Mouse (Mus musculus) kidney, postnatal 14 days (tissue): Measurements from ENCODE around the gene Fkbp11.

Source experiments
- DNase-seq: peaks from one replicate; pipeline ENCODE4 v3.0.0; 2022; ENCODE audit warnings: mixed read lengths

The Fkbp11 gene

DNA sequence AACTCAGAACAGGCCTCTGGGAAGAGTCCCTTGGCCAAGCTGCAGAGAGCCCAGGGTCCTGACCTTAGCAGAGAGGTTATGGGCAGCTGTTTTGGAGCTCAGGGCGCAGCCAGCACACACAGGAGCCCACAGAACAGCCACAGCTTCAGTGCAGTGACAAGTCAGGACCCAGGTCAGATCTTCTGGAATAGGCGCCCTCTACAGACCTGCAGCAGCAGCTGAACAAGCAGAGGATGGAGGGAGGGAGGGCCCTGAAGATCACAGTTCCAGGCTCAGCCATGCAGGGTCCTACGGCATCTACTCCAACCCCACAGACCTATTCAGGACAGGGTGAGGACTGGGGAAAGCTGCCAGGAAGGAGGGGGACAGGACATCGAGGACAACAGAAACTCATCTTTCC lies 10.8 kb upstream of the Fkbp11 start:
- no peak for DNase-seq

GRCm38 (mm10) chr15:98737881-98738280 lies 9.9 kb upstream of the Fkbp11 start:
- DNase-seq: peak; percentile 60

DNA sequence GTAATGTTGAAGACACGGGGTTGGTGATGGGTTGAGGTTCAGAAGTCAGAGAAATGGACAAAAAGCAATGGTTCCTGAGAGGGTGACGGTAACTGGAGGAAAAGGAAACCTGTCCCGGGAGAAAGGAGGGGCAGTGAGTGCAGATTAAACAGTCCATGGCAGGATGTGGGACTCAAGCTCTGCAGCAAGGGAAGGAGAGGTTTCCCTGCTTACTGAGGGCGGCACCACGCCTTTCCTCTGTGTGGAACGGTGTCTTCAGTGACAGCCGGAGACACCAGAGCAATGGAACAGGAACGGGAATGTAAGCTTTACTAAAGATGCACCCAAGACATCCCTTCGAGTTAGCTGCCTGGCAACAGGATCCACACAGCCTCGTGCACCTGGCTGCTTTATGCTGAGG lies 8.5 kb upstream of the Fkbp11 start:
- peak; percentile 43 for DNase-seq

DNA sequence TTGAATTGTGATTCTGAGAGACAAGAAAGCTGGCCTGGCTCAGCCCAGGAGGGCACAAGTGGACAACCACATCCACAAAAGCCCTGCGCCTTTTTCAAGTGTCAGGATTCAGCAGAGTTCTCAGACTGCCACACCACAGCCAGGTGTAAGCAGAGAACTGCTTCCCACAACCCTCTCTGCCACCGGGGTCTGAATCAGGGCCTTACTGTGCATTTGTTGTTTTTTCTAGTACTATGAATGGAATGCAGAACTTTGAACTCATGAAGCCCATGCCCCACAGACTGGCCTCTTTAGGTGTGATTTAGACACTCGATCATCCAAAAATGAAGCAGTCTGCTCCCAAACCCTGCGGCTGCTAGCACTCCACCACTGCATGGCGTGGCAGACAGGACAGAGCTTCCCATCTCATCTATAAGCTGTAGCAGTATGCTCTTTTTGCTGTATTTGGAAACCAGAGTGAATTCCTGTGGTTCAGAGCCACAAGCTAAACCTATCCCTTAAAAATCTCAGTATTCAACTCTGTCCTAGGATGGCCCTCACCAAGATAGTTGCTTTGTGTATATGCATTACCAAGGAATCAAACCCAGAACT lies 6.1 kb upstream of the Fkbp11 start:
- peak; percentile 36 for DNase-seq

GRCm38 (mm10) chr15:98733370-98733769 lies 5.4 kb upstream of the Fkbp11 start:
- no peak for DNase-seq

- no peak for DNase-seq
These were observed 4.1 kb upstream of the Fkbp11 start for GRCm38 (mm10) chr15:98732006-98732531.

DNA sequence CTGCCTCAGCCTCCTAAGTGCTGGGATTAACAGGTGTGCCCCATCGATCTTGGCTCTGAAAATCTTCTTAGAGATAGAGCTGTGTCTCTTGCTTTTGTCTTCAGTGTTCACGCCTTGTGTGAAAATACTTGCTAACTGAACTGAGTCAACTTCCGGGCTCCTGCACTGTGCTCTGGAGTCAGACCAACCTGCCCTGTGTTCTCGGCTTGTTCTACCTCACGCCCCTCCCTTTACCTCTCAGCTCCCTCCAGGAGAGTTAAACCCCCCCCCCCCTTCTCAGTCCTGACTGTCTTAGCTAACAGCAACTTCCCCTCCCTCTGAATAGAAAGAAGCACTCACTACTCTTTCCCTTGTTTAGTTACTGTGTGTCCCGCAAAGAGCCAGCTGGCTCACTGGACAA lies 2.8 kb upstream of the Fkbp11 start:
- no peak for DNase-seq

GRCm38 (mm10) chr15:98729791-98730545 lies 2.0 kb upstream of the Fkbp11 start:
- DNase-seq: no peak

GRCm38 (mm10) chr15:98728366-98728765 lies 368 bp upstream of the Fkbp11 start:
- DNase-seq: peak; percentile 60

- DNase-seq: no peak
These were observed 1.3 kb downstream of the Fkbp11 start for GRCm38 (mm10) chr15:98726746-98727145.

- no peak for DNase-seq
These were observed 1.9 kb downstream of the Fkbp11 start for GRCm38 (mm10) chr15:98726079-98726478.

GRCm38 (mm10) chr15:98724441-98724840 lies 3.6 kb downstream of the Fkbp11 start:
- DNase-seq: no peak

GRCm38 (mm10) chr15:98722854-98723253 lies 5.1 kb downstream of the Fkbp11 start:
- DNase-seq: peak; percentile 47

- DNase-seq: no peak
These were observed 5.8 kb downstream of the Fkbp11 start for GRCm38 (mm10) chr15:98722191-98722590.

GRCm38 (mm10) chr15:98717301-98717700 lies 10.7 kb downstream of the Fkbp11 start:
- no peak for DNase-seq

- DNase-seq: peak; percentile 56
These were observed 13.8 kb downstream of the Fkbp11 start for GRCm38 (mm10) chr15:98714230-98714652.

DNA sequence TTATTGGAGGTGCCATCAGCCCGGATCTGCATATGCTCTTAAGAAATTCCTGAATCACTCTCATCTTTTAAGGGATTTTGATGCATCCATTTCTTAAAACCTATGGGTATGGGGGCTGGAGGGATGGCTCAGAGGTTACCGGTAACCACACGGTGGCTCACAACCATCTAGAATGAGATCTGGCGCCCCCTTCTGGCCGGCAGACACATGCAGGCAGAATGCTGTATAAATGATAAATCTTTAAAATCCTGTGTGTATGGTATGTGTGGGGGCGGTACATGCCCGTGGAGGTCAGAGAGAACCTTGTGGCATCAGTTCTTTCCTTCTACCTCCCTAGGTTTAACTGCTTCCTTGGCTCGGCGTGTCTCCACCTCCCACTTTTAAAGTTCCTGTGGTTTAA lies 17.6 kb downstream of the Fkbp11 start:
- peak; percentile 73 for DNase-seq

GRCm38 (mm10) chr15:98707766-98708372 lies 20.1 kb downstream of the Fkbp11 start, which contains the start of gene Ccdc65:
Ccdc65 (plus strand) TSS chr15:98708207.
- DNase-seq: peak; percentile 91

GRCm38 (mm10) chr15:98704312-98704711 lies 23.7 kb downstream of the Fkbp11 start:
- DNase-seq: no peak

DNA sequence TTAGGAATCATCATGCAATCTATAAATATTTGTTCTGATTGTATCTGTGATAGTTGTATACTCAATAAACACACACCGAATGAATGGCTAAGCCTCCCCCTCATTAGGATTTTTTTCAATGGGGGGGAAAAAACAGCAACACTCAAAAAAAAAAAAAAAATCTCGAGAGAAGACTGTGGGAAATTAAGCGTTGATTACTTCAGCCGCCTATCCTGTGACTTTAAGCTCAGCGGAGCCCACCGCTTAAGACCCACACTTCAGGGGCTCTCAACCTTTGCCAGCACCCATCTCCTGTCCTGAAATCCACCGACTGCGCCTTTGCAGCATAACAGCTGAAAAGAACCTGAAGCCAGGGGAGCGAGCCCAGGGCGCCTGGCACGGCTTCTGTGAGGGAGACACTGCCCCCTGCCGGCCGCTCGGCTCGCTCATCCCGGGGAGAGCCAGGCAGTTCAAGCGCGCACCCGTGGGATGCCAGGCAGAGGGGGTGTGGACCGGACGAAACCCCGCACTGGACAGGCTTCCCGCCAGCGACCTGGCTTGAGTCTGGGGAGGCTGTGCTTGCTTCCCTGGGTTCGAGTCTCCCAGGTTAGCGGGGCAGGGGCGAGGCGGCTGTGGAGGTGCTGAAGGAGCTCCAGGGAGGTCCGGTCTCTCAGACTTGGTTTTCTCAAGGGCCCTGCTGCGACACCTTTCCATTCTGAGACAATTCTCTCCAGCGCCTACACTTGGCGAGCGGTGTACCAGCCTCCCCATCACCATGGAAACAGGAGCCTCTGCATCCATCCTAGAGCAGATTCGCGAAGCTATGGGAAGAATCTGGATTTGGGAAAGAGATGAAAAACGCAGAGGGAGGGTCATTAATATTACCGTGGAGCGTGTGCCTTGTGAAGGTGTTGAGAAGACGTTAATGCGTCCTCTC lies 28.6 kb downstream of the Fkbp11 start:
- peak; percentile 91 for DNase-seq

- no peak for DNase-seq
These were observed 31.8 kb downstream of the Fkbp11 start for GRCm38 (mm10) chr15:98696216-98696615.

GRCm38 (mm10) chr15:98695726-98696125 lies 32.3 kb downstream of the Fkbp11 start:
- DNase-seq: peak; percentile 86
